Mouse (Mus musculus) testis, adult 2 months (tissue): ENCODE measurements around the gene Cxcl17. TPM values are rescaled to one million over a fixed set of nuclear protein-coding genes. Genes with fewer than 3 reads are reported as not detected.
"Not testable (repeated sequence)": the region's sequence is repeated elsewhere in the genome, so short reads cannot be mapped to it uniquely, and the experiment has no call there.

Experiments
- H3K27ac ChIP-seq: fragments of 200-500 bp; 2 replicates; pipeline ENCODE4 v1.5.1; 2012; ENCODE audit warnings: low read depth, low read length; ENCODE audit not compliant: control insufficient read depth, insufficient read depth
- H3K27me3 ChIP-seq: fragments of 200-500 bp; 2 replicates; pipeline ENCODE4 v1.6.1; 2012; ENCODE audit warnings: mild to moderate bottlenecking, low read length, moderate library complexity; ENCODE audit not compliant: control insufficient read depth, insufficient read depth
- H3K36me3 ChIP-seq: fragments of 200-500 bp; 2 replicates; pipeline ENCODE4 v1.6.1; 2012; ENCODE audit warnings: mild to moderate bottlenecking, low read length; ENCODE audit not compliant: control insufficient read depth, insufficient read depth
- H3K4me1 ChIP-seq: fragments of 200-500 bp; 2 replicates; pipeline ENCODE4 v1.6.1; 2012; ENCODE audit warnings: low read length; ENCODE audit not compliant: control insufficient read depth, insufficient read depth
- H3K4me3 ChIP-seq: fragments of 200-500 bp; 2 replicates; pipeline ENCODE4 v1.5.1; 2012; ENCODE audit warnings: low read depth, mild to moderate bottlenecking, low read length, moderate library complexity, mixed read lengths; ENCODE audit not compliant: control insufficient read depth
- CTCF ChIP-seq: fragments of 200-500 bp; IDR thresholded peaks from 2 replicates; pipeline ENCODE4 v1.5.1; 2012; ENCODE audit warnings: low read depth, mild to moderate bottlenecking, inconsistent platforms, low read length, moderate library complexity; ENCODE audit not compliant: control insufficient read depth, insufficient read depth, insufficient replicate concordance
- POLR2A ChIP-seq: fragments of 200-500 bp; IDR thresholded peaks from 2 replicates; pipeline ENCODE4 v1.6.1; 2012; ENCODE audit warnings: low read depth, mild to moderate bottlenecking, inconsistent platforms, low read length, moderate library complexity; ENCODE audit not compliant: control insufficient read depth
- polyA plus RNA-seq: library from polyadenylated mRNA; depleted of rRNA; stranded (reverse); fragments of >200 nt; gene quantifications from 2 replicates; pipeline ENCODE4 v1.2.3, GENCODE M21; 2012; rRNA removed

The Cxcl17 gene
- not detected in 2 replicates for polyA plus RNA-seq

DNA sequence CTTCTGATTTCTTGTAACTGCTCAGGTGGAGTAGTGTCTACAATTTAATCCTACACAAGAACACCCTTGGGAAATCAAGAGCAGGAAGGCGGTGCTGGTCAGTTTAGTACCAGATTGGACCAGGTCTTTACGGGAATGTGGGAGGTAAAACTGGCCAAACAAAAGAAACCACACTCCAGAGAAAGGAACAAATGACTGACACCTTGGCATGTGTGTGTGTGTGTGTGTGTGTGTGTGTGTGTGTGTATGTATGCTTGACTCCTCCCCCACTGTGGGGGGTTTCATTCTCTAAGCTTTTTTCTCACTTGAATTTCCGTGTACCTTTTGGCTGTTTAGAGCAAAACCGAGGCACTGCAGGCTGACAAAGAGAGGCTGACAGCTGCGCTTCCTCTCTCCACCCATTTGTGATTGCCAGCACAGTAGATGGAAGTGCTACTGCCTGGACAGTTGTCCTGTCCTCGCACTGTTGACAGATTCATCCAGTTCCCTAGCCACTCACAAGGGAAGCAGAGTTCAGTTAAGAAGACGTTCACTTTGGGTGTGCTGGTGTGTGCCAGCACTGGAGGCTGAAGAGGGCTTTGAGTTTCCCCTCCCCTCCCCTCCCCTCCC is at the start of gene Cxcl17:
Gene Cxcl17 (minus strand): TSS at position 54 of the 609 bp plus-strand sequence.
- H3K36me3 ChIP-seq: no peaks in the 10 kb centered on the region
- TF ChIP-seq POLR2A (no peak), CTCF (no peak)
- no peak within 1 kb of the TSS for H3K27ac ChIP-seq
- no peaks in the 10 kb centered on the region for H3K27me3 ChIP-seq
- H3K4me3 ChIP-seq: no peak within 1 kb of the TSS
- no peaks in the 10 kb centered on the region for H3K4me1 ChIP-seq

DNA sequence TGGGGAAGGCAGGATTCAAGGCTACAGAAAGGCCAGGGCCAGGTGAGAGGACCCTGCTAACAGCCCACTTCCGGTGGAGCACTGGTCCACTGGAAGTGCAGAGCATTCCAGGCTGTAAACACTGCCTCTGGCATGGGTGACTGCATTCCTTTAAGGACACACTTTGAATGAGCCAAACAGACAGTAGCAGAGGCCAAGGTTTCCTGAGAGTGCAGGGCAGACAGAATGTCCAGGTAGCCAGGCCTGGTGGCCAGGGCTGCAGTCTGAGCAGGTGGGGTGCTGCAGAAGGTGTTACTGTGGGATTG is 49.3 kb upstream of the Cxcl17 start:
- H3K4me3 ChIP-seq, H3K27me3 ChIP-seq, H3K4me1 ChIP-seq, H3K36me3 ChIP-seq, H3K27ac ChIP-seq: not testable (repeated sequence)

DNA sequence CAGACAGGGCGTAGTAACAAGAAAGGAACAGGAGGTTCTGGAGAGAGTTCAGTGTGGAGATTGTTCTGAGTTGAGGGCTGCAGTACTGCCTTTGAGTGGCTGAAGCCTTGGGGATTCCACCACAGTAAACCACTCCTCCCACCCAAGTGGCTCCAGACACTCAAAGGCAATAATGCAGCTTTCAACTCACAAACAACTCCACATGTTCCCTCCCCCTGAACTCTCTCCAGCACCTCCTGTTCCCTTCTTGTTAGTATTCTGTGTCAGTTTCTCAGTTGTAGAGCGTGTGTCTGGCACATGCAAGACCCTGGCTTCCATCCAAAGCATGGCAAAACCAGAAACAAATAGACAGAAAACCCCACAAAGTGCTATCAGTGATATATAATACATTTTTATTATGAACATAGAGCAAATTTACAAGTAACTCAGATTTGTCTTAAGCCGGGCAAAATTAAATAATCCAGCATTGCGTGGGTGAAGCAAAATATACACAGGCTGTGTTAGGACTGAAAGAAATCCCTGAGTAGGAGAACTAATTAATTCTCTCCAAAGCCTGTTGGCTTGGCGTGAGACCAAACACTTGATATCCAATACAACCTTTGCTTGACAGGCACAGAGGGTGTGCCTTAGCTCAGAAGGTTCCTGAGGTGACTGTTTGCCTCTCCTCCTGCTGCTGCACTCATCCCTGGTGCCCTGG is 48.8 kb upstream of the Cxcl17 start:
- not testable (repeated sequence) for H3K4me3 ChIP-seq, H3K27me3 ChIP-seq, H3K4me1 ChIP-seq, H3K27ac ChIP-seq, H3K36me3 ChIP-seq

DNA sequence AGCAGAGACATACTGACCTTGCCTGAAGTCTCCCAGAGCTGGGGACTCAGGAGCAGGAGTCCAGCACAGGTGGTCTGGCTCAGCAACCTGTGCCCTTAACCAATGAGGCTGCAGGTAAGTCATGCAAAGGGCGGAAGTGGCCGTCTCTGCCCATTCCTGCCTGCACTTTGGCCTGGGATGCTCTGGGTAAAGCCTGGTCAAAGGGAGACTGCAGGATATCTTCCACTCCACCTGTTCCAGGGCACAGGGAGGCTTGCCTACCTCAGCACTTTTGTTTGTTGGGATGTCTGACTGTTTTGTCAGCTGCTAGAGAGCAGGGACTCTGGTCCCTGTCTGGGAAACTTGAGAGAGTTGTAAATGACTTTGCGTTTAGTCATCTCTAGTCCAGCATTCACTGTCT is 39.4 kb upstream of the Cxcl17 start:
- Histone ChIP-seq H3K4me3 (no peak overlapping the region), H3K27me3 (no peaks in the 10 kb centered on the region), H3K4me1 (no peaks in the 10 kb centered on the region), H3K27ac (no peak overlapping the region), H3K36me3 (no peaks in the 10 kb centered on the region)
- no peak for TF ChIP-seq CTCF

DNA sequence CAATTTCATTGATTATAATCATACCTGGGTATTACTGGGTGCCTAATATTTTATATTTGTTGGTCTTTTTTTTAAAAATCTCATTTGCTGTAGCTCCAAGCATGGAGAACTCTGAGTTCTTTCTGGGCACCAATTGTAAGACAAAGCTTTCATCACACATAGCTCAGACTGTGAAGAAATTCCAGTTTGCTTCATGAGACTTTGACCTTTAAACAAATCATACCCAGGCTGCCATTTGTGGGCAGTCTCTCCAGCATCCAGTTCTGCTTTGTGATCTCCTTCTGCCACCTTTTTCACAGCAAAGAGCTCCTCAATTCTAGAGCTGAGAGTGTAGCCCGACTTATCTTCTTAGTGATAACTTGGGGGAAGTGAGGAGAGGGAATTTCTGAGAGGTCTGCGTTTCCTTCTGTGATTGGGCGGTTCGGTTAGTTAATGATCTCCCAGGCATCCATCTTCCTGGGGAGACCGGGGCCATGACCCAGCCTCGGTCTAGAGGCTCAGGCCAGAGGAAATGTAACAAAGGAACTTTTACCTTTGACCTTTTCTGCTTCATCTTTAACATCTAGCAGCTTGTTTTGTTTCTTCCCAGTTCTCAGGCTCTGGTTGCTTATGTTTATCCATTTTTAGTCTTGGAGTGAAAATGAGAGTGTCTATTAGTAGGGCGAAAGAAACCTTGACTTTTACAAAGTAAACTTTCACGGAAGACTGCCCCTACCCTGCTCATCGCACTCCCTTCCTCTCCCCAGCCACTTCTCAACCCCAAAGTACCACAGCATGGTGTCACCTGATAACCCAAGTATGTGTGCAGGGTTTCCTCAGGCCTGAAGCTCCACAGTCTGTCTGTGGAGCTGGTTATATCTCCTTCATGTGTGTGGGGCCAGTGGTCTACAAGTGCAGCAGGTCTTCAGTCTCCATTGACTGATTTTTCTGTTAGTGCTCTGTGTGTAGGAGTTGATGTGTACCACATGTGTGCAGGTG is 37.5 kb upstream of the Cxcl17 start:
- Histone ChIP-seq H3K36me3 (no peaks in the 10 kb centered on the region), H3K4me1 (no peaks in the 10 kb centered on the region), H3K27ac (no peak overlapping the region), H3K27me3 (no peaks in the 10 kb centered on the region), H3K4me3 (no peak overlapping the region)
- TF ChIP-seq POLR2A (no peak), CTCF (no peak)

DNA sequence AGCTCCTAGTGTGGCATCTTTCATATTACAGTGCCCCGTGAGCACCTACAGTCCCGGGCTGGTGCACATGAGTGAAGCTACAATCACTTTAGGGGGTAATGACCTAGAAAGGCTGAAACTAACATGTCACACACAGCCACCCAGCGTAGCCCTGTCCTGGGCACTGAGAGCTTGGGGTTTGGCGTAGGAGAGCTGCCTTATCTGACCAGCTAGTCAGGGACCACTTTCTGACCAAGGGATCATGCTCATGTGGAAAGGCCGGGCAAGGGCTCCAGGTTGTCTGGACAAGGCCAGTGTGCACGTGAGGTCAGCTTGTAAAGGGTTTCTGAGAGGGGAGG is 28.1 kb upstream of the Cxcl17 start:
- H3K36me3 ChIP-seq: no peaks in the 10 kb centered on the region; the same call in 1 of the 2 replicates
- TF ChIP-seq CTCF: no peak
- no peak for TF ChIP-seq POLR2A
- no peak overlapping the region for H3K4me3 ChIP-seq
- H3K27ac ChIP-seq: no peak overlapping the region
- H3K4me1 ChIP-seq: no peaks in the 10 kb centered on the region
- no peaks in the 10 kb centered on the region for H3K27me3 ChIP-seq

DNA sequence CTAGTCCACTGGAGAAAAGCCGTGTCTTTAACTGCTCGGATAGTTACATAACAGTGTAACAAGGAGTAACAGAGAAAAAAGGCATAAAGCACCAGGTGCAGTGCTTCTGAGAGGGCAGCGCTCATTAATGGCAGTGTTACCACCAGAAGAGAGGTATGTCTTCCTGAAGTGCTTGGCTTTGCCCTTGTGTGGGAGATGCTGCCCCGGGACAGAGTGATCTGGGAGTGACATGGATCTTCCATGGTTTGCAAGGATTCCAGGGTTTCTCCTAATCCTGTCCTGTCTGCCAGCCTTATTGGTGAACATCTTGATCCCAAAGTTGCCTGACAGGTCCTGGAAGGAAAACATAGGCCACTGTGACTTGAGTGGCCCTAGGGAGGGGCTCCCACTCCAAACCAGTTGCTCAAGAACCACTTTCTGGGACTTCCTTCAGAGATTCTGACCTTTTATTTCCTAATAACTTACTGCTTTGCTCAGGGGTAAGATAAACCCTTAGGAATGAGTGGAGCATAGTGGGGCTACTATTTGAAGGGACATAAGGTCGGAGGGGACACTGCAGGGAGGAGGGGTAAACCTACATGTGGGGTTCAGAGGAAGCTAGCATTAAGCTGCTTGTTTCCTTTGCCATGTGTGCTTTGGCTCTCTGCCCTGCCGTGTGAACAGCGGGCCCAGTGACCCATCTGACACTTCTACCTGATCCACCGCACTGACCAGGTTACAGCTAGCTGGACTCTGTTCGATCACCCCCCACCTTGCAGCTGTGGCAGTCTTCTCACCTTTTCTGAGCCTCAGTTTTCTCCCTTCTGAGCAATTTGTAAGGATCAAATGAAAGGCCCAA is 27.5 kb upstream of the Cxcl17 start:
- no peak overlapping the region for H3K27ac ChIP-seq
- no peak for TF ChIP-seq POLR2A
- TF ChIP-seq CTCF: no peak

More for the DNA sequence above, 27.5 kb upstream of the Cxcl17 start:
- H3K4me3 ChIP-seq: no peak overlapping the region
- H3K4me1 ChIP-seq: no peaks in the 10 kb centered on the region
- H3K36me3 ChIP-seq: no peaks in the 10 kb centered on the region; the same call in 1 of the 2 replicates
- H3K27me3 ChIP-seq: no peaks in the 10 kb centered on the region
